Comparison of ENCODE assay signal across 18 mouse cellular contexts in the genomic region with DNA sequence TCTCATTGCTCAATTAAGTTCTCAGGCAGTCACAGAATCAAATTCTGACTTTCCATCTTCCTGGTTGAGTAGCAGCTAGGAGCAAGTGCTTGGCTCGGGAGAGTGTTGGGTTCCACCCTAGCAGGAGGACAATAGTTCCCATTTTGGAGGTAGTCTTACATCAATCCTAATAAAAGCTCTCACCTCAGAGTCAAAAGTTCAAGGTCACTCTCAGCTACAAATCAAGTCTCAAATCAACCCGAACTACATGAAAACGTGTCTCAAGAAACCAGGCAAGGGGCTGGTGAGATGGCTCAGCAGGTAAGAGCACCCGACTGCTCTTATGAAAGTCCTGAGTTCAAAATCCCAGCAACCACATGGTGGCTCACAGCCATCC.
"Had no signal": no experiment of that assay in that cellular context is flagged by ENCODE, and none has a peak within 500 bp of the region (broad histone marks: within the 10 kb centered on the region; RNA-seq: fewer than 3 reads in every experiment).

No protein-coding gene starts in this region.

- H3K27me3 ChIP-seq: liver, embryonic 15.5 days; lung, embryonic 15.5 days; megakaryocyte, embryonic 14.5 days; midbrain, embryonic 13.5 days; midbrain, embryonic 15.5 days; neural tube, embryonic 12.5 days had no signal

- H3K4me3 ChIP-seq: liver, embryonic 15.5 days; lung, embryonic 15.5 days; megakaryocyte, embryonic 14.5 days; midbrain, embryonic 13.5 days; midbrain, embryonic 15.5 days; neural tube, embryonic 12.5 days had no signal

- H3K9me3 ChIP-seq: liver, embryonic 15.5 days; lung, embryonic 15.5 days; megakaryocyte, embryonic 14.5 days; midbrain, embryonic 13.5 days; midbrain, embryonic 15.5 days; neural tube, embryonic 12.5 days had no signal

- H3K27ac ChIP-seq: liver, embryonic 15.5 days; lung, embryonic 15.5 days; macrophage; midbrain, embryonic 13.5 days; midbrain, embryonic 15.5 days; neural tube, embryonic 12.5 days had no signal

- DNase-seq: liver, postnatal 0 days; lung, adult 2 months; lung, postnatal 14 days; lung, postnatal 36 days; retina, postnatal 1 day; right cerebral cortex, adult 18-20 months; right cerebral cortex, postnatal 25 days; right cerebral cortex, postnatal 4 days; thymus, adult 2 months; thymus, postnatal 25 days; thymus, postnatal 4 days had no signal
